Mouse (Mus musculus) megakaryocyte, adult 5-6 weeks (primary cell): ENCODE measurements around the gene Parp16. TPM values are rescaled to one million over a fixed set of nuclear protein-coding genes. Genes with fewer than 3 reads are reported as not detected.
"Not testable (repeated sequence)": the region's sequence is repeated elsewhere in the genome, so short reads cannot be mapped to it uniquely, and the experiment has no call there.

Experiments
- ATAC-seq: 2 replicates; pipeline ENCODE4 v1.8.0; 2016; ENCODE audit warnings: mild to moderate bottlenecking, inconsistent platforms; ENCODE audit not compliant: poor library complexity, severe bottlenecking
- total RNA-seq, 2 experiments: library from RNA; stranded (forward) in 1 of 2; stranded (reverse) in 1 of 2; fragments of 153-499, 151-499 nt in 1 of 2; fragments of 221-1000, 200-1000 nt in 1 of 2; gene quantifications; 2 replicates each; pipeline versions ENCODE4 v1.2.3 to v1.2.4; 2015 to 2017

Parp16 gene
- total RNA-seq, 2 experiments from 2014 or later = 0.95 to 1.3 TPM

DNA sequence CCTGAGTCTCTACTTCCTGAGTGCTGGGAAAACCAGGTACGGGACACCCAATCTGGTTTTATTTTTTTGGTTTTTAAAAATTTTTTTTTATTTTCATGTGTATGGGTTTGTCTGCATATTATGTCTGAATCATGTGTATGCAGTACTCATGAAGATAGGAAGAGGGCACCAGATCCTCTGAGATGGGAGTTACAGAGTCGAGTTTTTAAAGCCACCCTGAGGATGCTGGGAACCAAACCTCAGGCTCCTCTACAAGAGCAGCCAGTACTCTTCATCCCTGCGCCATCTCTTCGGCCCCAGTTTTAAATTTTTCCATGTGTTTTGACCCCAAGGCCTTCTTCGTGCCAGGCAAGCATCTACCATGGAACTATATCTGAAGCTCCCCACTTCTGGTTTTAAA, 44.6 kb downstream of the Parp16 start:
- no peak for ATAC-seq

DNA sequence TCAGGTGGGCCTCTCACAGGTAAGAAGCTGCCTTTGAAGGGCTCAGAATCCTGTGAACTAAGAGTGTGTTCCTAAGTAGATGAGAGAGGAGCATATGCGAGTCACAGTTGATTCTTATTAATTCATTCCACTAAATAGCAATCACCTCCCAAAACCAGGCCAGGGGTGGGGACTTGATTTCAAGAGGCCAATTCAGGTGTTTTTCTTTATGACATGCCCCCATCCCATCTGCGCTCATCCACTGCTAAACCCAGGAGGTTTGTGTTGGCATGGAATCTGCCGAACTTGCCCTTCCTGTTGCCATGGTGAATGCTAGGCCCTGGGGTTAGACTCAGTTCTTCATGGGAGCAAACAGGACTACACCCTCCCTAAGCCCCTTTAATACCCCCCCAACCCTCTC, 45.4 kb downstream of the Parp16 start:
- ATAC-seq = no peak

DNA sequence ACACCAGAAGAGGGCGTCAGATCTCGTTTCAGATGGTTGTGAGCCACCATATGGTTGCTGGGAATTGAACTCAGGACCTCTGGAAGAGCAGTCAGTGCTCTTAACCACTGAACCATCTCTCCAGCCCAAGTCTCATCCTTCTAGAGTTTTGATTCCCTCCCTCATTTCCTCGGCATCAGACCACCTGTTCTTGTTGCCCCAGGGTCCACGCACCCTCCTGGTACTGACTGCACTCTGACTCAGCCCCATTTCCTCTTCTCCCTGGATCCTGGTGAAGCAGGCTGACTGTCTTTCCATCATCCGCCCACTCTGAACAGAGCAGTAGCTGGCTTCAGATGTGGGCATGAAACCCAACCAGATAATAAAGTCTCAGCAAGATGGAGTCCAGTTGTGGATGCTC, 46.8 kb downstream of the Parp16 start:
- no peak for ATAC-seq

DNA sequence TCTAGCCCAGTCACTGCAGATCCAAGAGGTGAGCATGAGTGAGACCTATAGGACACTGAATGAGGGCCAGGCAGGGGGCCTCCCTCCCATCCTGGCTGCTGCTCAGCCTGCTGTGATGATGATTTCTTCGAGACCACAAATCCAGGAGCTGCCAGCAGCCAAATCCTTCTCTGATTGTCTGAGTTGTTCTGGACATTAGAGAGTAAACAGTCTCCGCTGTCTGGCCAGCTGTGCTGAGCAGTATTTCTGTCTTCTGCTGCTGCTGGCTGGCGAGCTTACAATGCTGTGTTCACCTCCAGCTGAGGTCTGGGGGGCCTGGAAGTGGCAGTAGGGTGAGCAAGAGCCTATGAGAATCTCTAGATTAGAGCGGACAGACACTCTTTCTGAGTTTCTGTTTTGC, 48.1 kb downstream of the Parp16 start:
- no peak for ATAC-seq

DNA sequence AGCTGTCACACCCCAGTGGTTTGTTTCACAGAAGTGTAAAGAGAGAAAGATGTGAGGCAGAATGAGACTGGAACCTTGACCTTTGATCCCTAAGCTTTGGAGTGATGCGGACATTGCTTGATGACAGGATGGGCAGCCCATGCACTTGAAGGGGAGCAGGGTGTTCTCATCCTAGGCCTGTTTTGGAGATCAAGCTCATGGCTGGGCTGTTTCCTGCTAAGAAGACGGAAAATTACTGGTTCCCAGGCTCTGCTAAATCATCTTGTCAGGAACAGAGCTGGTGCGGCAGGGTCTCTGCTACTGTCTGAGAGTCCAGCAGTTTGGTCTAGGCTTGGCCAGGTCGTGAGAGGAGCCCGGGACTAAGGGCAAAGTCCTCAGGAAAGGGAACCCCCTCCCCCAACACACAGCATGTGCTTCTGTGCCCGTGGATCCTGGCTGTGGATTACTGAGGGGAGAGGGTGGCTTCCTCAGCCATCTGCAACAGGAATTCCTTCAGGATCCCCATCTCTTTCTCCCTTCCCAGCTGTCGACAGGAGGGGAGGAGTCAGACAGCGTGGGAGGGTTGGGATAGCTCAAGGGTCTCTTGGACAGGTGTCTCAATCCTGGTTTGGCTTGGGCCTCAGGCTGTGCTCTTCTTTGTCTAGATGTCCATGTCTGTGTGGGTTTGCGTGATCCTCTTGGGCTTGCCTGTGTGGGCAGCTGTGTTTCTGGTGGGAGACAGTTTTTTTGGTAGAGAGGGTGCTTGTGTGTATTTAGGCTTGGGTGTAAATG, 49.1 kb downstream of the Parp16 start:
- ATAC-seq = no peak

DNA sequence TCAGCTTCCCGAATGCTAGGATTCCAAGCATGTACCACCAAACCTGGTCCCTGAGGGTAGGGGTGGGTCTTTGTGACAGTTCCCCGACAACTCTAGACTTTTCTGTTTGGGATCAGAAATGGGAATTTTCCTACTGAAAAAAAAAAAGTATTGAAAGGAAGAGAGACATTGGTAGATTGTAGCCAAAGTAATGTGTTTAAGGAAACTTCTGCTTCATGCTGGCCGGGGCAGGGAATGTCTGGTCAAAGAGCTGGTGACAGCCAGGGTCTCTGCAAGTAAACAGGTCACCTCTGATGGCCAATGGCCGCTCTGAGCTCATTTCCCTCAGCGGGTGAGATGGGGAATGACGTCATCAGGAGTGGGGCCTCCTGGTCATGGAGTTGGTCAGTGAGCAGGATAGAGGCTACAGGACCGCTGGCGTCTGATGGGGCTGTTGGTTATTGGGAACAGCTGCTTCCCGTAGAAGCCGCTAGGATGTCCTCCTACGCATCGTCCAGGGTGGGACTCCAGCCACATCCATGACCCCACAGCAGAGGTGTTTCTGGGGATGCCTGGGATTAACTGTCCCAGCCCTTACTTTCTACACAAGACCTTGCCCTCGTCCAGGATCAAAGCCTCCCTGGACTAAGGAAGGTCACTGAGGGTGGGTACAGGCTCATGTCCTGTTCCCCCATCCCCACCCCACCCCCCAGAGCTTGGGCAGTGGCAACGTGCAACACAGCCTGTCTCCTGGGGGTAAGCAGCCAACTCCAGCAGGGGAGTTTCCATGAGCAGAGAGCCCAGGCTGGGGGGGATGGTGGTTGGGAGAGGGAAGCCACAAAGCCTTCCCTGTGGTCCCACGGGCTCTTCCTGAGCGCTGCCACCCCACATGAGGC, 52.6 kb downstream of the Parp16 start:
- no peak for ATAC-seq

DNA sequence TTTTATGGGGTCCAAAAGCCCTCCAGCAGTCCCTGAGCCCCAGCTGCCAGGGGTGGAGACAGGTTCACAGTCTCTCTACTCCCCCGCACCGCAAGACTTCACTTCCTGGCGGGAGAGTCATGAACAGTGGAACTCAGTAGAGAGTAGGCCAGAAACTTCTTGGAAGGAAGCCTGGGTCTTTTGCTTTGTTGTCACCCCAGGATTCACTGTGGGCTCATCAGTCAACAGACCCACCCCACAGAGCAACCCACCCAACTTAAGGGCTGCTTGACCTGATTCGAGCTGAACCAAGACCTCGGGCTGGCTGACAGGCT, 53.2 kb downstream of the Parp16 start:
- no peak for ATAC-seq

DNA sequence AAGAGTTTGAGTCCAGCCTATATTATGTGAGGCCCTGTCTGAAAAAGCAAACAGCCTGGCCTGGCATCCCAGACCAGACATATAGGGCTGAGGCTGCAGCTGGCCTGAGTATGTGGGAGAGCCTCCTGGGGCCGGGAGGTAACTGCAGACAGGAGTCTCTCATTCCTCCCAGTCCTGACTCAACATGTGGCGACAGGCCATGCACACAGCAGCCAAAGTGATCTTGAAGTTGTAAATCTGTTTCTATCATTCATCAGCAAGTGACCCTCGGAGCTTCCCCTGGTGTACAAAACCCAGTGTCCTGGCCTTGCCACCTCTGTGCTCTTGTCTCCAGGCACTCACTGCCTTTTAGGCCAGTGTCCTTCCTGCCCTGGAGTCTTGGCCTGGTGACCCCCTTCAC, 56.9 kb downstream of the Parp16 start:
- no peak for ATAC-seq

DNA sequence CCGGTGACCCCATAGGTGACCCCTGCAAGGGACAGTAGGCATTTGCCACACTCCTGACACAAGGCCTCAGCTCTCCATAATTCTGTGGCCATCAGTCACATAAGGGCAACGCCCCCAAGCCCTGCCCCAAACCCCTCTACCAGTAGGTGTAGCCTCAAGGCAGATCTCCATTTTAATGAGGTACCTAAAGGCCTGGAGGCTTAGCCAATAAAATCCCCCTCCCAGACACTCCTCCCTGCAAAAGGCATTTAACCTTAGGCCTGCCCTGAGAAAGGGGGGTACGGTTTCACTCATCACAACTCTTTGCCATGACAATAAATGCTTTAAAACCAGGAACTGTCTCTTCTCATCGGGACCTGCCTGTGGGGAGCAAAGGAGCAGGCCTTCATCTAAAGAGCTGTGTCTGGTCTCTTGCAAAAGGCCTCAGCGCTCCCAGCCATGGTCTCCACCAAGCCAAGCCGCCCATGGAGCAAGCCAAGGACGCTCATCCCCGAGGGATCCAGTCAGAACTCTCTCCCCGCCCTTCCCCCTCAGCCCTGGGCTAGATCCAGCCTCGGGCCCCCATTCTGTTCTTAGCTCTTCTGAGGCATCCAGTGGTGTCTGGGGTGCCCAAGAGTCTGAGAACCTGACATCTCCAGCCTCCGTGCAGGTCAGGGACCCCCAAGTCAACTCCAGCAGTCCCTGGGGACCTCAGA, 60.9 kb downstream of the Parp16 start:
- ATAC-seq = no peak

DNA sequence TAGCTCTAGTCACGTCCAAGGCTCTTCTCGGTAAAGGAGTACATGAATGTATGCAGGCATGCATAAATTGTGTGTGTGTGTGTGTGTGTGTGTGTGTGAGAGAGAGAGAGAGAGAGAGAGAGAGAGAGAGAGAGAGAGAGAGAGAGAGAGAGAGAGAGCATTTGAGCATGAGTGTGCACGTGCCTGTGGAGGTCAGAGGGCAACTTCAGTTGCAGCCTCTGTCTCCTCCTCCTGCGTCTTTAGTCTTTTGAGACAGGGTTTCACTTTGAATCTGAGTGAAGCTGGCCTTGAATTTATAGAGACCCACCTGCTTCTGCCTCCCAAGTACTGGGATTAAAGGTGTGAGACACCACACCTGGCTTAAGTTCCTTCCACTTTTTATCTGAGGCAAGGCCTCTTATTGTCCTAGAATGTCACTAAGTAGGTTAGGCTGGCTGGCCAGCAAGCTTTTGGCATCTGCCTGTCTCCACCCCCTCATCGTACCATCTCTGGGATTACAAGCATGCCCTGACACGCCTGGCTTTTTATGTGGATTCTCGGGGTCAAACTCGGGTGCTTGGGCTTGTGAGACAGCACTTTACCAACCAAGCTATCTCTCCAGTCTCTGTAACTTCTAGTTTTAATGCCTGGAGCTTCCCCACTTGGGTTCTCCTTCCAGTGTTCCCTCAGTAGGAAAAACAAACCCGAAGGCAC, 62.2 kb downstream of the Parp16 start:
- ATAC-seq = no peak

DNA sequence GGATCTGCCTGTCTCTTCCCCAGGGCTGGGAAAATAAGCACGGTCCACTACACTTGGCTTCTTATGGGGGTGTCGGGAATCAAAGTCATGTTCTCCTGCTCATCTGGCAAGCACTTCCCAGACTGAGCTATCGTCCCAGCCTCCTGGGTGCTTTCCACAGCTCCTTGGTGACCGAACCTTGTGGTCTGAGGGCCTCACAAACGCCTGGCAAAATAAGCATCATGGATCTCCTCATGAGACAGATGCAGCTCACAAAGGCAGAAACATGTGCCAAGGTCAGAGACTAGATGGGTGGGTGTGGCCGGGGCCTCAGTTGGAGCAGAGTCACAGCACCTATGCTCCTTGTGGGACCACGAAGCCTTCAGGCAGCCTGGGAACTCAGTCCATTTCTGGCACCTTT, 64.2 kb downstream of the Parp16 start:
- no peak for ATAC-seq

DNA sequence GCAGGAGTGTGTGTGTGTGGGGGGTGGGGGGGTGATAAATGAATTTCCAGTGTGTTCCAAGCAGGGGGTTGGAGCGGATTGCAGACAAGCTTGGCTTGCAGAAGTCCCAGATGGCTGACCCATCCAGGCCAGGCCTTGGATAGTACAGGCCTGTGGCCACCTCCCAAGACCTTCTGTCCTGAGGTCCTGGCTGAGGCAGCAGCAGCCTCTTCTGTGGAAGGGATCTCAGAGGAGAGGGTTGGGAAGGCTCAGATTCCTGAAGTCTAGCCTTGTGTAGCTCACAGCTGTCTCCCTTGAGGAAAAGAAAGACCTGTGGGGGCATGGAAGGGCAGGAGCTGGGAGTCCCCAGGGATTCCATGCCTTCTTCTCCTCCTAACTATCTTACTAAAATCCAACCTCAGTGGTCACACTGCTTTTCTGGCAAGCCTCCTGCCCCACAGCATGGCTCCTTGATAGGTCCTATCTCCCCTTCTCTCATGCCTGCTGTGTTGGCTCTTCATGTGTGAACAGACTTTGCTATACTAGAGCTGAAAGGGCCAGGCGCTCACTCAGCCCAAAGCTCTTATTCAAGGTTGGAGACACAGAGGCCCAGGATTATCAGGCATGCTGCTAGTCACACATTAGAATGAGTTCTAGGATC, 66.6 kb downstream of the Parp16 start:
- no peak for ATAC-seq

DNA sequence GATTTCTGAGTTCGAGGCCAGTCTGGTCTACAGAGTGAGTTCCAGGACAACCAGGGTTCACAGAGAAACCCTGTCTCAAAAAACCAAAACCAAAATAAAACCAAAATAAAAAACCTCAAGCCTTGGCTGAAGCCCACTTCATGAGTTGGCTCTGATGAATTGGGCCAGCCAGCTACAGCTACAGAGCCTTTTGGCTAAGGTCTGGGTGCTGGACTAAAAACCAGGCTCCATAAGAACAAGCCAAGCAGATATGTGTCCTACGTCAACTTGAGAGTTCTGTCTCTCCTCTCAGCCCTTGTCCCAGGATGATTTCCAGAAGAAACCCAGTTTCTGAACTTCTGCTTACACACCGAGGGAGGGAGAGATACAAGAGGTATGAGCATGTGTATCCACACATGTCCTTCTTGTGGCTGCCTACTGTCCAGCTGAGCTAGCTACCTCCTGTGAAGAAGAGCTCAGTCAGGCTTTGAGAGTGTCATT, 67.5 kb downstream of the Parp16 start:
- no peak for ATAC-seq

DNA sequence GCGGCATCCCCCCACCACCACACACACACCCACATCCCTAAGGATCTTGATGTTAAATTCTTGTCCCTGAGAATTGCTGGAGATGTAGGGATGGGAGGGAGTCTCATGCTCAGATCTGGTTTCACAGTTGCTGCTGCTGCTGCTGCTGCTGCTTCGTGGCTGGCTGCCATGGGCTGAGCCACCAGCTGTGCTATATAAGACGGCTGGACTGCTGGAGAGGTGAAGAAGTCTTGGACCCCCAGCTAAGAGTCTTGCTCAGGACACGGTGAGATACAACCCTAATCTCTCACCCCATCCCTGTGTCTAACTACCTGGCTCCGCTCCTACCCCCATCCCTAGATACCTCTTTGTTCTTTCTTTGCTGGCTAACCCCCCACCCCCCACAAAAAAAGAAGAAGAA, 69.8 kb downstream of the Parp16 start, which contains the start of gene Cilp:
Cilp (plus strand) TSS at position 222 of the 400 bp plus-strand sequence.
- no peak for ATAC-seq

DNA sequence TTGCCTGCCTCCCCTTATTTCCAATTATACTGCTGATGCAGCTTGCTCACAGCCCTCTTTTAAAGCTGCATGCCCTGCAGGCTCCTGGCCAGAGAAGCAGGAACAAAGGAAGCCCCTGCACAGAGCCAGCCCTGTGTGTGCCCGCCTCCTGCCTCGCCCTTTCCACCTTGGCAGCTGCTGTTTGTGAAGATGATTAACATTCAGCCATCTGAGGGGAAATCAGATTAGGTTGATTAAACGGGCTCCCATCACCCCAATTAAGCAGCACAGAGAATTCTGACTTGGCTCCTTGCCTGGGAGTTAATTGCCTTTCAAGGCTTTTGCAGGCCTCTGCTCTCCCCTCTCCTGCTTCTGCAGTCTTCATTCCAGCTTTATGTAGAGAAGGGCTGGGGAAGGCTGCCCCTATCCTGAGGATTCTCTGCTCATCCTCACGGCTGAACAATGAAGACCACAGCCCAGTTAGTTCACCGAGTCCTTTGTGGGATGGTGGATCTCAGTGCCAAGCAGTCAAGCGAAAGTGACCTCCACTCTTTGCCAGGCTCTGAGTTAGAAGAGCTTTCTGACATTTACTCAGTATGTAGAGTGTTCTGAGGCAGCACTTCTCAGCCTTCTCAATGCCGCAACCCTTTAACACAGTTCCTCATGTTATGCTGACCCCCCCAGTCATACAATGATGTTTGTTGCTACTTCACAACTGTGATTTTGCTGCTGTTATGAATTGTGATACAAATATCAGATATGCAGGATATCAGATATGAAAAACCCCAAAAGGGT, 72.8 kb downstream of the Parp16 start:
- ATAC-seq = no peak

DNA sequence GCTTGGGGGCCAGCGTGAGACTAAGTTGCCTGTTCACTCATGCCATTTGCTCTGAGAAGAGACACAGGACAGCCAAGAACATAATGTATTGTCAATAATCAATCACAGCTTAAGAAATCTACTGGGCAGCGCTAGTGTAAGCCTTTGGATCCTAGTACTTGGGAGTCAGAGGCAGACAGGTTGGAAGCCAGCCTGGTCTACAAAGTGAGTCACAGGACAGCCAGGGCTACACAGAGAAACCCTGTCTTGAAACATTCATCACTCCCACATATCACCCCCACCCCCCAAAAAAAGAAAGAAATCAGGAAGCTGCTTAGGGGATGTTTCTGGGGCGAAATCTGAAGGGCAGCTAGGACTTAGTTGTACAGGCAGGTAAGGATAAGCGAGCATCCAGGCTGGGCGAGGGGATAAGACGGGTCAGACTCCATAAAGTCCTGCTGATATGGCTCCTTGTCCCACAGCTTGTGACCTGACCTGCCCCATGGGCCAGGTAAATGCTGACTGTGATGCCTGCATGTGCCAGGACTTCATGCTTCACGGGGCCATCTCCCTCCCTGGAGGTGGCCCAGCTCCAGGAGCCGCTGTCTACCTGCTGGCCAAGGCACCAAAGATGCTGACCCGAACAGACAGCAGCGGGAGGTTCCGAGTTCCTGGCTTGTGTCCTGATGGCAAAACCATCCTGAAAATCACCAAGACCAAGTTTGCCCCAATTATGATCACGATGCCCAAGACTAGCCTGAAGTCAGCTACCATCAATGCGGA, 78.1 kb downstream of the Parp16 start:
- no peak for ATAC-seq

DNA sequence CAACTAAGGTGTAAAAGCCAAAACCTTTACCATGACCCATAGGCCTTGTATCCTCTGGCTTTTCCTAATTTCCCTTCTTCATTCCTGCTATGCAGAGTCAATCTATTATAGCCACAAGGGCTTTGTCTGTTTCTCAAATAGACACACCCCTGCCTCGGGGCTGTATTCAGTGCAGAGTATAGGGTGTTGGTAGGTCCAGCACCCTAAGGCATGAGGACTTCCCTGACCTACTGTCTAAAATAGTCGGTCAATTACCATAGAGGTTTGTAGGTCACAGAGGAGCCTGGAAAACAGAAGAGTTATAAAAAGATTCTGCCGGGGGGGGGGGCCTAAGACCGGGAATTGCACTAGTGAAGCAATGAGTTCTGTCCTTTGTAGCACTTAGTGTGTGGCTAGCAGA, 78.7 kb downstream of the Parp16 start:
- ATAC-seq = no peak

DNA sequence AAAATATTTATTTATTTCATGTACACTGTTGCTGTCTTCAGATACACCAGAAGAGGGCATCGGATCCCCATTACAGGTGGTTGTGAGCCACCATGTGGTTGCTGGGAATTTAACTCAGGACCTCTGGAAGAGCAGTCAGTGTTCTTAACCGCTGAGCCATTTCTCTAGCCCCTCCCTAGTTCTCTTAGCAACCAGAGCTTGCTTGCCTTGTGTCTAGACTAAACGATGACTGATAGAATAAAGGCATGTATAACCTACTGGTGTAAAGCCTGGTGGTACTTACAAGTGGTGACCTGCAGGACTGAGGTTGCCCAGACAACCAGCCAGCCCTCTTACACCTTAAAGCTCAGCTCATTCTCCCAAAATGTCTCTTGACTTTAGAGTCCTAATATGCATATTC, 79.7 kb downstream of the Parp16 start:
- ATAC-seq = not testable (repeated sequence)
